Mouse (Mus musculus) mouse trophoblast stem cell (cell line): Measurements from ENCODE around the gene Tmem252.
"Not testable (repeated sequence)": the region's sequence is repeated elsewhere in the genome, so short reads cannot be mapped to it uniquely, and the experiment has no call there.

Experiments used
- in situ Hi-C, 2 experiments: fragments of 300-500 bp; cut with MseI, MboI; formaldehyde crosslinking; loops; 2 replicates in 1 of 2; 3 replicates in 1 of 2; pipeline ENCODE4 v1.15.1; 2025

The Tmem252 gene

DNA sequence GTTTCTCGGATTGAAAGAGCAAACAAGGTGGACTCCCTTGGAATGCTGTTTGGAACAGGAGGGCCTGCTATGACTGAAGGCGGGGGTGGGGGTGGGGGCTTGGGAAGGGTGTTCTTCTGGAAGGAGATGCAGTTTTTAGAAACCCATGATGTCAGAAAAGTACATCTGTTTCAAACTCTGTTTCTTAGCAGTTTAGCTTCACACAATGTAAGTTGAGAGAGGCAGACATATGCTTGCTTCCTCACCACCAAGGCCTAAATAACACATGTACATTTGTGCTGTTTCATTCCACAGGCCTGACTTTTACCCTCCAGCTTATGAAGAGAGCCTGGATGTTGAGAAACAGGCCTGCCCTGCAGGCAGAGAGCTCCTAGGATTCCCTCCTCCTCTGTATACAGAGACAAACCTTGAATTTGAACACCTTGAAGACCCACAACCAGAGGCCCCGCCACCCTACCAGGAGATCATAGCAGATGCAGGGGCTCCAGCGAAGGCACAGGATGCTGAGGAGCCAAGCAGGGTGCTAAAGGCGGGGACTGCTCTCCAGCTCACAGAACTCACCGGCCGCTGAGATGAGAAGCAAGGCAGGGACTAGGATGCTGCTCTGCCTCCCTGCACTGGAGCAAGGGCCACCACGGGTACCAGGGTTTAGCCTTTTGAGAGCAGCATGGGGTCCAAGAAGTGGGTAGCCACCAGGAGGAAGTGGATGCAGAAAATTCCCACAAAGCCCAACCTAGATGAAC lies 3.6 kb downstream of the Tmem252 start:
- in situ Hi-C loops, result no loop called here

- in situ Hi-C loops, result no loop called here
Observed at GRCm38 (mm10) chr19:24683016-24683720, 9.4 kb downstream of the Tmem252 start.

DNA sequence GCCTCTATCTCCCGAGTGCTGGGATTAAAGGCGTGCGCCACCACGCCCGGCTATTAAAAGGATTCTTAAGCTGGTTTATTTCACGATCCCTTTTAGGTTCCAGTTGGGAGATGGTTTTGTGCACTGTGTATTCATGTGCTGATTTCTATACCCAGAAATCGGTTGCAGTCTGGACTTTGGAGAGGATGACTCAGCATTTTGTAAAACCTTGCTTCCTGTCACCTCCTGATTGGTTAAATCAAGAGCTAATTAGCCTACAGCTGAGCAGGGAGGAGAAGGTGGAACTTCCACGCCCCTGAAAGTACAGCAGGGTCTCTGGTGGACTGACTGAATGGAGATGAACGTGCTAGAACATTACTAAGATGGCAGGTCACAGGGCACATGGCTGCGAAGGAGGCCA lies 12.6 kb downstream of the Tmem252 start:
- in situ Hi-C loops, result no loop called here

GRCm38 (mm10) chr19:24688327-24688726 lies 14.5 kb downstream of the Tmem252 start:
- in situ Hi-C loops, result no loop called here

DNA sequence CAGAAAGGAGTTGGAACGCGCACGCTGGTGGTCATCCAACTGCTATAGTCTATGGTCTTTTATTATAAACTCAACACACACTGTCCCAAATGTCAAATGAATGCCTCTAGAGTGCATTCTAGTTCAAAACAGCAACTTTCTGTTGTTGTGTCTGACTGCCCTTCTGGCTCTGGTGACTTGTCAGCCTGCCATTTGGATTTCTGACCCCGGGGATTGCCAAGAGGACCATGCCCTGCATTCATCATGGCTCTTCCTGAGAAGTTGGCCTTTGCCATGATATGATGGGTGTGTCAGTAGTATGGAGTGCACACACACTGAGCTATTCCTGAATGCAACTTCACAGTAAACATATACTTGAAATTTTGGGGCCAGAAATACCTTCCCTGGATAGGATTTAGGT lies 15.7 kb downstream of the Tmem252 start:
- in situ Hi-C loops, result no loop called here

DNA sequence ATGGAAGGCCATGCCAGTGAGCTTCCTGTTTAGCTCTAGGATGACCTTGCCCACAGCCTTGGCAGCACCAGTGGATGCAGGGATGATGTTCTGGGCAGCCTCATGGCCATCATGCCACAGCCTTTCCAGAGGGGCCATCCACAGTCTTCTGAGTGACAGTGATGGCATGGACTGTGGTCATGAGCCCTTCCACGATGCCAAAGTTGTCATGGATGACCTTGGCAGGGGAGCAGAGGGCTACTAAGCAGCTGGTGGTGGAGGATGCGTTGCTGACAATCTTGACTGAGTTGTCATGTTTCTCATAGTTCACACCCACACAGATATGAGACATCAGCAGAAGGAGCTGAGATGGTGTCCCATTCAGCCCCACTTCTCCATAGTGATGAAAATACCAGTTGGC lies 18.9 kb downstream of the Tmem252 start:
- in situ Hi-C loops, result no loop called here

GRCm38 (mm10) chr19:24697946-24698345 lies 24.1 kb downstream of the Tmem252 start:
- in situ Hi-C loops, result no loop called here

DNA sequence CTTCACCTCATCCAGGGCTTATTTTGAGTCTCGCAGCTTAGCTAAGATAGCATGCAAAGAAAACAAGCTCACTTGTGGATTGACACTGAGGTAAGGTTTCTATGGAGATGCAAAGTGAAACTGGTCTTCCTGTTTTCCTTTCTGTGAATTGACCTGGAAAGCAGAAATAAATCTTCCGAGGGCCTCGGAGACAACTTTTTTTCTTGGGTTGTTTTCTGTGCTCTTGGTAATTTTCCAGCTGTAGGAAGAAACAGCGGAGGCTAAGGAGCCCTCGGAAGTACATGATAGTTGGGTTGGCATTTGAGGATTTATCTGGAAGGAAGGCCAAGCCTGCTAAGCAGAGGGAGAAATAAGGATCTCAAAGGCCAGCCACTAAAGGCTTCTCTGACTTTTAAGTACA lies 24.8 kb downstream of the Tmem252 start:
- in situ Hi-C loops, result no loop called here

- in situ Hi-C loops, result no loop called here
Observed at GRCm38 (mm10) chr19:24699196-24699595, 25.4 kb downstream of the Tmem252 start.

- in situ Hi-C loops, result no loop called here
Observed at GRCm38 (mm10) chr19:24699910-24700309, 26.1 kb downstream of the Tmem252 start.

DNA sequence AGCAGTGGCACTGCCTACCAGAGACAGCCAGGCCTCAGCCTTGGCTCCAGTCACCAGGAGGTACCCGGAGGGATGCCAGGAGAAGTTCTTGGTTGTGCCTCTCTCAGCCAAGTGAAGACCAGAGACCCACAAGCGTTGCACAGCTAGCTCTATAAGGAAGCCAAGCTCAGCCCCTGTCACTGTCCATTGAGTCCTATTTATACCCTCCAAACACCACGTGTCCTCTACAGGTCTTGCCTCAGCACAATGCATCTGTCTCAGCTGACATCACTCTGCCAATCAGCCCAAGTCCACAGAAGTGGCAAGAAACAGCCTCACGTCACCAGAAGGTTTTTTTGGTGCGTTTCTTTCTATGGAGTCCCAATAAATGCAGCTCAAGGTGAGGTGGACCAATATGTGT lies 26.9 kb downstream of the Tmem252 start:
- in situ Hi-C loops, result no loop called here

GRCm38 (mm10) chr19:24701716-24702115 lies 27.9 kb downstream of the Tmem252 start:
- in situ Hi-C loops, result no loop called here

GRCm38 (mm10) chr19:24703168-24703567 lies 29.4 kb downstream of the Tmem252 start:
- in situ Hi-C loops, result not testable (repeated sequence)

DNA sequence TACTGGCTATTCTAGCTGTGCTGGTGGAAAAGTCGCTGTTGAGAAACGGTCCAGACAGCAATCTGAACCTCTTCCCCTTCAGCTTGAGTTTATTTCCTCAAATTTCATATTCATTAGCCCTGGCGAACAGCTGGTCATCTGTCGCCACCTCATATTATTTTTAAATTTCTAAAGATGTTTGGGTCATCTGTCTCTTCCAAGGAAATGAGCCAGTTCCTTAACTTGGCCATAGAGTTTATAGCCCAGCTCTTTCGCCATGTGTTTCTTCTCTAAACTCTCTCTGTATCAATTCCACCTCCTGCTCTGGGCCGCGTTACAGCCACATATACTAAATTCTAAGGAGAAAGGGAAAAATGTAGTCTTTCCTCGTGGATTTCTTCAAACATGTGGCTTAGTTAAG lies 29.9 kb downstream of the Tmem252 start:
- in situ Hi-C loops, result no loop called here

- in situ Hi-C loops, result no loop called here
Observed at GRCm38 (mm10) chr19:24704326-24704725, 30.5 kb downstream of the Tmem252 start.

DNA sequence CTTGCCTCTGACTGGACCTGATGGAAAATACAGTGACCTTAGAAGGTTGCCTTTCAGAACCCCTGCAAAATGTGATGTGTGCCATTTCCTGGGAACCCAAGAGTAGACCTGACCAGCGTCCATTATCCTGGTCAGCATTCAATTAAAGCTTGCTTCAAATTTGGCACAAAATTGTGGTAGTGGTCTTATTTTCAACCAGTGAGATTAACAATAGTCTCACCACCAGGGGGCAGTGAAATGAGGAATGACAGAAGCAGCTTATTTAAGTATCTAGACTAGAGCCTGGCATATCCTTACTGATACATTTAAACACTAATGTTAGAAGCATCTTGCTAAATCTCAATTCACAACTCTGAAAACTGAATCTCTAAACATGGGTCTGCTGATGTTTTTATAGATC lies 31.6 kb downstream of the Tmem252 start:
- in situ Hi-C loops, result loop anchor here (5.0 kb wide), 1 partner anchor 167 kb away; no protein-coding TSS in a partner anchor

- in situ Hi-C loops, result loop anchor here (5.0 kb wide), 1 partner anchor 165 kb away; no protein-coding TSS in a partner anchor
Observed at GRCm38 (mm10) chr19:24707071-24707906, 33.5 kb downstream of the Tmem252 start.

DNA sequence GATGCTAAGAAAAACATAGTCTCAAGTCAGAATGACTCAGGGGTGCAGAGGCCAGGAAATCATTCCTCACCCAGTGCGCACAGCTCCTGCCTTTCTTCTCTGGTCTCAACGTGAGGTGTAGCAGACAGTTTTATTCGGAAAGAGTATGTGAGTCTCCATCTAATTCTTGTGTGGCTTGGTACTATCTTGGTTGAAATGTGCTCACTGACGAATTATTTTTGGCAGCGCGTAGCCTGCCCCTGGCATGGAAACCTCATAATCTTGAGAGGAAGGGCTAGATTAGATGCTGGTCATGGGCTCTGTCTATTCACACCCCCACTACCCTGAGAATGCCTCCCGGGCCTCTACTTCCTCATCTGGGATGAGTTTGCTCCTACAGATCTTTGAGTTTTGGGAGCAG lies 34.2 kb downstream of the Tmem252 start:
- in situ Hi-C loops, result loop anchor here (5.0 kb wide), 1 partner anchor 164 kb away; no protein-coding TSS in a partner anchor

DNA sequence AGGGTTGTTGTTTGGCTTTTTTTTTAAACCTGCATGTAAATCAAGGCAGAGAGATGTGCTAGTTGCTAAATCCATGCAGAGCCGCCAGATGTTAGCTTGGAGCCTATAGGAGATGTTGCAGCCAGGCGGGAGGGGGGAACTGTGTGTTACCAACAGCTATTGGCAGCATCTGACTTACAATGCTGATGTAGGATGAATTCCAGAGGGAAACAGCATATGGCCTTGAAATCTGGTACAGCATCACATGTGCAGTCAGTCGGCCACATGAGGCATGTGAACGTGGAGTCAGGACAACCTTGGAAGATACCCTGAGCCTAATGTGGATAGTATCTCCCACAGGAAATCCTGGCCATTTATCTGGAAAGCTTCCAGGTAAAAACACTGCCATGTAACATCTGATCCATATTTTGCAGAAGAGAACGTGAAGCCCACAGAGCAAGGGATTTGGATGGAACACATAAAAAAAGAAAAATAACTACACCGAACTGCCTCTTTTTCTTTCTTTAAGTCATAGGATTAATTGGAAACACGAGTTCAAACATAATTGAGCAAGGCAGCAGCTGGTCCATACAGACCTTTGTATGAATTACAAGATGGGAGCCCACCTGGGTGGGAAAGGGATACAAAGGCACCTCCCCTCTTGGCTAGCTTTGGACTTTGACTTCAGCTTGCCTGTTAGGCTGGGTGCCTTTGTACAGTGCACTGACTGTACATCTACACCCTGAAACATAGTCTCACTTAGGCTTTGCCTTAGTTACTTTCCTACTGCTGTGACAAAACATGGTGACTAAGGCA lies 42.7 kb downstream of the Tmem252 start:
- in situ Hi-C loops, result no loop called here

- in situ Hi-C loops, result no loop called here
Observed at GRCm38 (mm10) chr19:24718021-24718420, 44.2 kb downstream of the Tmem252 start.

DNA sequence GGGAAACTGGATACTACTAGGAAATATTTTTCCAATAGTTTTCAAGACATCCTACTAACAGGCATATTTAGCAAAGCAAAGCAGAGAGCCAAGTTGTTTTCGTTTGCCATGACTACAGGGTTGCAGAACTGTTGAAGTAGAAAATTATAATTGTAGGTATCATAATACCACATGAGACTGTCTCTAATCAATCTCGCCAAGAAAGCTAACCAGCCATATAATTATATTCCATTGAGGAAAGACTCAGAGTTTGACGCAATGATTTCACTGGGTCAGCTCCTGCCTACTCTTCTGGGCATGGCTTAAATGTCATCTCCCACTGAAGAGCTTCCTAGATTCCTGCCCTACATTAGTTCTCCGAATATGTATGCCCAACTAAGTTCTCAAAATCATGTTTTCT lies 45.7 kb downstream of the Tmem252 start:
- in situ Hi-C loops, result no loop called here
